Mouse (Mus musculus) ES-Bruce4 (cell line): ENCODE measurements at regions not wholly inside any gene's neighbourhood (a gene's known extent, or its start where the extent isn't known, plus 50 kb on each side); places are given as distances from the start of the nearest gene placed in this dataset.
A peak's percentile ranks its signal among the peaks of the same experiment; 100 is the strongest.

Experiments used
- H3K27ac ChIP-seq: 2 replicates; pipeline ENCODE4 v1.5.1; 2012; ENCODE audit warnings: low read length, inconsistent platforms; ENCODE audit not compliant: insufficient read depth
- H3K27me3 ChIP-seq: 2 replicates; pipeline ENCODE4 v1.6.1; 2012; ENCODE audit warnings: mild to moderate bottlenecking, low read length, inconsistent platforms; ENCODE audit not compliant: control insufficient read depth, poor library complexity, insufficient read depth, severe bottlenecking
- H3K36me3 ChIP-seq: 2 replicates; pipeline ENCODE4 v1.6.1; 2012; ENCODE audit warnings: inconsistent platforms, mild to moderate bottlenecking, low read length, moderate library complexity; ENCODE audit not compliant: control insufficient read depth, poor library complexity, insufficient read depth, severe bottlenecking
- H3K4me1 ChIP-seq: one replicate; pipeline ENCODE4 v1.8.1; 2011; ENCODE audit warnings: low read length; ENCODE audit not compliant: control insufficient read depth, insufficient read depth
- H3K4me3 ChIP-seq: 2 replicates; pipeline ENCODE4 v1.5.1; 2011; ENCODE audit warnings: low read depth, mild to moderate bottlenecking, low read length
- H3K9ac ChIP-seq: 2 replicates; pipeline ENCODE4 v1.6.1; 2012; ENCODE audit warnings: low read depth, mild to moderate bottlenecking, inconsistent platforms; ENCODE audit not compliant: poor library complexity, severe bottlenecking
- H3K9me3 ChIP-seq: replicated peaks from 2 replicates; pipeline ENCODE4 v1.6.1; 2012; ENCODE audit warnings: mild to moderate bottlenecking, low read length, inconsistent platforms; ENCODE audit not compliant: control insufficient read depth, poor library complexity, insufficient read depth, severe bottlenecking
- CTCF ChIP-seq: IDR thresholded peaks from one replicate; pipeline ENCODE4 v1.8.1; 2011; ENCODE audit warnings: low read depth, low read length
- EP300 ChIP-seq: IDR thresholded peaks from 2 replicates; pipeline ENCODE4 v1.6.1; 2011; ENCODE audit warnings: low read depth, low read length; ENCODE audit not compliant: insufficient read depth
- POLR2A ChIP-seq: IDR thresholded peaks from one replicate; pipeline ENCODE4 v1.8.1; 2011; ENCODE audit warnings: low read length; ENCODE audit not compliant: insufficient read depth

GRCm38 (mm10) chr9:72204357-72204905, 70.2 kb upstream of the Zfp280d start:
- H3K9me3 ChIP-seq, result no peaks in the 10 kb centered on the region
- no peaks in the 10 kb centered on the region for H3K36me3 ChIP-seq
- H3K27ac ChIP-seq, result no peak overlapping the region
- H3K9ac ChIP-seq, result no peak overlapping the region
- TF ChIP-seq CTCF, result no peak
- TF ChIP-seq POLR2A, result no peak
- TF ChIP-seq EP300, result no peak
- no peaks in the 10 kb centered on the region for H3K4me1 ChIP-seq
- no peak overlapping the region for H3K4me3 ChIP-seq
- no peaks in the 10 kb centered on the region for H3K27me3 ChIP-seq

GRCm38 (mm10) chr9:72205815-72206214, 68.8 kb upstream of the Zfp280d start:
- TF ChIP-seq EP300 (no peak), CTCF (no peak), POLR2A (no peak)
- no peak overlapping the region for H3K9ac ChIP-seq
- H3K4me1 ChIP-seq, result no peaks in the 10 kb centered on the region
- H3K27ac ChIP-seq, result no peak overlapping the region
- H3K27me3 ChIP-seq, result no peaks in the 10 kb centered on the region
- H3K4me3 ChIP-seq, result no peak overlapping the region
- H3K36me3 ChIP-seq, result no peaks in the 10 kb centered on the region
- no peaks in the 10 kb centered on the region for H3K9me3 ChIP-seq

- Histone ChIP-seq H3K9me3 (no peaks in the 10 kb centered on the region), H3K4me1 (no peaks in the 10 kb centered on the region), H3K36me3 (no peaks in the 10 kb centered on the region), H3K9ac (no peak overlapping the region), H3K4me3 (no peak overlapping the region), H3K27ac (no peak overlapping the region), H3K27me3 (no peaks in the 10 kb centered on the region)
- TF ChIP-seq EP300 (no peak), CTCF (no peak), POLR2A (no peak)
Observed at GRCm38 (mm10) chr9:72206911-72207310, 67.7 kb upstream of the Zfp280d start.

- H3K27me3 ChIP-seq, result no peaks in the 10 kb centered on the region
- no peaks in the 10 kb centered on the region for H3K4me1 ChIP-seq
- no peak overlapping the region for H3K27ac ChIP-seq
- TF ChIP-seq POLR2A (no peak), EP300 (no peak), CTCF (no peak)
- no peak overlapping the region for H3K9ac ChIP-seq
- H3K36me3 ChIP-seq, result no peaks in the 10 kb centered on the region
- H3K4me3 ChIP-seq, result no peak overlapping the region
- H3K9me3 ChIP-seq, result no peaks in the 10 kb centered on the region
Observed at GRCm38 (mm10) chr9:72208296-72208695, 66.4 kb upstream of the Zfp280d start.

GRCm38 (mm10) chr9:72217296-72218028, 57.2 kb upstream of the Zfp280d start:
- H3K36me3 ChIP-seq, result no peaks in the 10 kb centered on the region
- TF ChIP-seq CTCF (peak; percentile 38), EP300 (no peak), POLR2A (no peak)
- no peak overlapping the region for H3K27ac ChIP-seq
- no peaks in the 10 kb centered on the region; the same call in 1 of the 2 replicates for H3K27me3 ChIP-seq
- H3K4me1 ChIP-seq, result no peaks in the 10 kb centered on the region
- no peak overlapping the region for H3K4me3 ChIP-seq
- H3K9ac ChIP-seq, result no peak overlapping the region
- no peaks in the 10 kb centered on the region for H3K9me3 ChIP-seq

GRCm38 (mm10) chr9:72218736-72219135, 55.9 kb upstream of the Zfp280d start:
- Histone ChIP-seq H3K4me1 (no peaks in the 10 kb centered on the region), H3K27me3 (no peaks in the 10 kb centered on the region; the same call in 1 of the 2 replicates), H3K9ac (no peak overlapping the region), H3K27ac (no peak overlapping the region), H3K9me3 (no peaks in the 10 kb centered on the region), H3K36me3 (no peaks in the 10 kb centered on the region), H3K4me3 (no peak overlapping the region)
- TF ChIP-seq EP300 (no peak), CTCF (no peak), POLR2A (no peak)
